Mouse (Mus musculus): ENCODE measurements around the gene Clmn.

DNA sequence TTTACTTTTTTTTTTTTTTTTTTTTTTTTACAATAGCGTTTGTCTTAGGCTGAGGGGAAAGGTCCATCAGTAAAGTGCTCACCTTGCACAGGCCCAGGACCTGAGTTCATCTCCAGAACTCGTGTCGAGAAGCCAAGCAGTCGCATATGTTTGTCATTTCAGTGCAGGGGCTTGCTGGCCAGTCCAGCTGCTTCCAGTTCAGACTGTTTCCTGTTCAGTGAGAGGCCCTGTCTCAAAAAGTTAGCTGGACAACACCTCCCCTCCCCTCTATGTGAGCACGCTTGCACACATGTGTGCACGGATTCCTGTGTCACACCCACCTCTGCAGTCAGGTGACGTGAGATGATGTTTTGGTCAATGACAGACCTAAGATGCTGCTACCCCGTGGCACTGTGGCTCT, 25.2 kb upstream of the Clmn start:
- TF ChIP-seq CTCF (IDR thresholded peaks at IDR 0.05; ENCODE audit: insufficient read depth, low read depth, low read length) (no peak), POLR2A (IDR thresholded peaks at IDR 0.05; ENCODE audit: insufficient read depth, low read depth, low read length) (no peak)

All from olfactory bulb, adult 2 months (tissue).